Mouse (Mus musculus) gastrocnemius, adult 2 months (tissue): ENCODE measurements around the gene A3galt2. TPM values are rescaled to one million over a fixed set of nuclear protein-coding genes. Genes with fewer than 3 reads are reported as not detected.

Source experiments
- DNase-seq: peaks from one replicate; pipeline ENCODE4 v3.0.0; 2022
- H3K27ac ChIP-seq: fragments of 200-600 bp; 2 replicates; pipeline ENCODE4 v1.8.1; 2022; ENCODE audit warnings: mild to moderate bottlenecking
- H3K4me3 ChIP-seq: fragments of 200-600 bp; 2 replicates; pipeline ENCODE4 v1.8.1; 2022; ENCODE audit warnings: mild to moderate bottlenecking, moderate library complexity
- CTCF ChIP-seq: fragments of 200-600 bp; IDR thresholded peaks from 2 replicates; pipeline ENCODE4 v1.8.1; 2022; ENCODE audit warnings: antibody characterized with exemption, mild to moderate bottlenecking, moderate library complexity
- intact Hi-C: fragments of 180-260 bp; cut with DNase I; formaldehyde crosslinking; loops from one replicate; pipeline ENCODE4 v1.15.1; 2025
- long read RNA-seq, 2 experiments: library from polyadenylated mRNA; stranded (forward); transcript quantifications; one replicate each; pipeline ENCODE4 v2.0.0; 2021
- total RNA-seq, 2 experiments: library from RNA; stranded (reverse); gene quantifications; 2 replicates each; pipeline ENCODE4 v1.2.3; 2021

Gene A3galt2
- under 1 TPM; 0.10 to 0.14 TPM for total RNA-seq
- long read RNA-seq, experiment 1 = 0 reads
- long read RNA-seq, experiment 2 = 0 reads

DNA sequence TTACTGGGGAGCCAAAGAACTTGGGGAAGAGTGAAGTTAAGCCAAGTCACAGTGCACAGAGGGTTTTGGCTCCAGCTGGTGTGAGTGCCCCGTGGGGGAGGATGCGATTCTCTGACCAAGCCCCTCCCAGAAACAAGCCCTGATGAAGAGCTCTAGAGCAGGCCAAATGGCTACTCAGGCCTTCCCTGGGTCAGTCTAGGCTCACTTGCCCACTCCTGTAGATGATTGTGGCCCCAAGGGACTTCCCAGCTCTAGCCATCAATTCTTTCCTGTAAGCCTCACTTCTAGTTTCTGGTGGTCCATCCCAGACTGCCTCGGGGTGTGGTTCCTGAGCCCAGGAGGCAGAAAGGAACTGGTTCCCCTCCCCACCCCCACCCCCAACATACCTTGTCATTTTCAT is at the start of gene A3galt2:
Gene A3galt2, plus strand, starts transcription at position 301 of the 400 bp plus-strand sequence.
- intact Hi-C loops = no loop called here
- H3K27ac ChIP-seq = no peak within 1 kb of the TSS
- TF ChIP-seq CTCF = no peak

DNA sequence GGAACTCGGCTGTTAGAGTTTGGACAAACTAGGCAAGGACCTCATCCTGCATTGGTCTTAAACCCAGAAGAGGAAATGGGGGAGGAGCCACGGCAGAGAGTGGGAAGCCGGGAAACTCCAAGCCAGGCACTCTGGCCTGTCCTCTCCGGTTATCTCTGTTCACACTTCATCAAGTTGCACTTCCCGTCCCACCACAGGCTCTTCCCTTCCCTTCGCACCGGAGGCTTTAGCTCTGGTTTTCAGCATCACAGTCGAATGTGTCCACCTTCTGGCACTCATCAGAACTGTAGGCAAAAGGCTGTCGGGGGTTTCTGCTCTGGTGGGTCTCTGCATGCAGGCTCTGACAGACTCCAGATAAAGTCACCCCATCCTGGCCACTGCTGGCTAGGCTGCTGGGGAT is 48.5 kb upstream of the A3galt2 start:
- intact Hi-C loops = no loop called here
- peak; percentile 14; the same call in 1 of the 2 replicates for TF ChIP-seq CTCF
- no peak overlapping the region for H3K4me3 ChIP-seq
- no peak overlapping the region for H3K27ac ChIP-seq
- no peak for DNase-seq

More for the DNA sequence above, at the start of gene A3galt2:
- no peak for DNase-seq
- no peak within 1 kb of the TSS for H3K4me3 ChIP-seq

DNA sequence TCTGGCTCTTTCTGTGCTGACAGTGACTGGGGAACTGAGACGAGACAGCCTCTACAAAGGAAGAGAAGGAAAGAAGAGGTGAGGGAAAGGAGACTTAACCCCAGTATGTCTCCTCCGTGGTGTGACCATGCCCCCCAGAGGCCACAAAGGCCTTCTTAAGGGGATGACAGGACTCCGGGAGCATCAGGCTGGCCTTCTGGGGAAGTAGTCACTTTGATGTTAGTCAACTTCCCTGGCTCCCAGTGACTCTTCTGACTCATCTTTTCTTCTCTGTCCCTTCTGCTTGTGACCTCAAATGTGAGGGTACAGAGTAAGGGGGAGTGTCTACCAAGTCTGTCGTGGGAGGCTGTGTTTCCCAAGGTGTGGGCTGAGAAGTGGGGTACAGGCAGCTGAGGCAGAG is 47.8 kb upstream of the A3galt2 start:
- H3K27ac ChIP-seq = no peak overlapping the region
- no peak for TF ChIP-seq CTCF
- DNase-seq = no peak
- no peak overlapping the region for H3K4me3 ChIP-seq
- intact Hi-C loops = no loop called here

DNA sequence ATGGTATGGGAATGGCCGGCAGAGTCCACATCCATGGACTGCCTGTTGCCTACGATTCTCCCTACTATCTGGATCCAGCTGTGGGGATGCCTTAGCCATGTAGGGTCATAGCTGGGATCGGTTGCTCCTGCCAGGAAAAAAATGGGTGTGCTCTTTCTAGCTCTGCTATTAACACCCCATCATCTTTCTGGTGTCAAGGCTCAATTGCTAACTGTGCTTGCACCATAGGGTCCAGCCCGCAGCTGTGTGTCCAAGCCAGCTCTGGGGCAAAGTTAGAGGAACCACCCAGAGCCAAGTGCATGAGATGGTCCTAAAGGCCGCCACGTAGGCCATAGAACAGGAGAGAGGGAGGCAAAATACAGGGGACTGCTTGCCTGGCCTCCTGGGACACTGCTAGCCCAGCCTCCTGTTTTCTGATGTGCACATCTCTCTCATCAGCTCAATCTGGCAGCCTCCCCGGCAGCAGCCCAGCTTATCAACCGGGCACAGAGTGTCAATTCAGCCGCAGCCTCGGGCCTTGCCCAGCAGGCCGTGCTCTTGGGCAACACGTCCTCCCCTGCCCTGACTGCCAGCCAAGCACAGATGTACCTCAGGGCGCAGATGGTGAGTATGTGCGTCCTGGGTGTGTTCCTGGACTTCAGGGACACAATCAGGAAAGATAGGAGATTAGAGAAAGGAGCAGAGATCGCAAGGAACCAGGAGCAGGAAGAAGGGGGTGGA is 45.9 kb upstream of the A3galt2 start:
- intact Hi-C loops = no loop called here
- no peak for DNase-seq
- TF ChIP-seq CTCF = no peak
- no peak overlapping the region for H3K27ac ChIP-seq
- H3K4me3 ChIP-seq = no peak overlapping the region

DNA sequence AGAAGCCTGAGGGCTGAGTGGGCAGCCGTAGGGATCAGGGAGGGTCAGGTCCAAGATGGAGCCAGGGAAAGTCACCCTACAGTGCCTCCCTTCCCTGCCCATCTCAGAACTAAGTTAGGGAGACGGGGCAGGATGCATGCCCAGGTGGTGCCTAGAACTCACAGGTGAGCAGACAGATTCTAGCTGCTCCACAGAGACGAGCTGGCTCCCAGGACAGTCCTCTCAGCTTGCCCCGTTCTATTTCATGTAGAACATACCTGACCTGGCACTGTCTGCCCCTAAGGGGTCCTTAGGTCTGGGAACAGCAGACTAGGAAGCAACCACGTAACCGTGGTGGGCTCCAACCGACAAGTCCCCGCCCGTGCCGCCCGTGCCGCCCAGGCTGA is 45.4 kb upstream of the A3galt2 start:
- no peak for DNase-seq
- Histone ChIP-seq H3K27ac (no peak overlapping the region), H3K4me3 (no peak overlapping the region)
- no peak for TF ChIP-seq CTCF
- intact Hi-C loops = loop anchor here (5.0 kb wide), 1 partner anchor 97 kb away; the partner anchor contains the start of gene Zscan20

DNA sequence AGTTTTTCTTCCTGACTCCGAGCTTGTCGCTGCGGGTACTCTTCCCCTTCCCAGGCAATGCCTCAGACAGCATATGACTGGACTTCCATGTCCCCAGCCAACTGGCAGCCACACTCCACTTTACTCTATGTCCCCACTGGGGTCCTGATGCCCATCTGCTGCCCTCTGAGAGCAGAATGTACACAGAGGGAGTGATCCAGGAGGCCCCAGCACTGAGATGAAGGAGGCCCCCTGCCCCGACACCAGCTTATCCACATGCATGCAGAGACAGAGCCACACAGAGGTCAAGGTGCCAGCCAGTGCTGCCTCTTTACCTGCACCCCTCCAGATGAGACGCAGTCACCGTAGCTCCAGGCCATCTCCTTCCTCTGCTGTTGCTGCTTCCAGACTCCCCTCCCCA is 44.9 kb upstream of the A3galt2 start:
- intact Hi-C loops = loop anchor here (5.0 kb wide), 1 partner anchor 98 kb away; the partner anchor contains the start of gene Zscan20
- TF ChIP-seq CTCF = no peak
- DNase-seq = no peak
- no peak overlapping the region for H3K27ac ChIP-seq
- no peak overlapping the region for H3K4me3 ChIP-seq

DNA sequence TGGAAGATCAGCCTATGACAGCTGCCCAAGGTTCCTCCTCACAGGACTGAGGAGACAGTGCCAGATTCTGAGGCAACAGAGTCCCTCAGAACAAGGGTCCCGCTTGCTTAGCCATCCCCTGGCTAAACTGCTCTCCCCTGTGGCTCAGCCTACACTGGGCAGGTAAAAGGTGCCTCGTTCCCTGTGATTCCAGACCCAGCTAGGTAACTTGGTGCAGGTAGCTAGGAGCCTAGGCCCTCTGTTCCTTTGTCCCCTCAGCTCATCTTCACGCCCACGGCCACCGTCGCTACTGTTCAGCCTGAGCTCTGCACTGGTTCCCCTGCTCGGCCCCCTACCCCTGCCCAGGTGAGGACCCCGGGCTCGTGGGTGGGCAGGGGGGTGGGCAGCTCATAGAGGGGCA is 44.4 kb upstream of the A3galt2 start:
- no peak overlapping the region for H3K4me3 ChIP-seq

DNA sequence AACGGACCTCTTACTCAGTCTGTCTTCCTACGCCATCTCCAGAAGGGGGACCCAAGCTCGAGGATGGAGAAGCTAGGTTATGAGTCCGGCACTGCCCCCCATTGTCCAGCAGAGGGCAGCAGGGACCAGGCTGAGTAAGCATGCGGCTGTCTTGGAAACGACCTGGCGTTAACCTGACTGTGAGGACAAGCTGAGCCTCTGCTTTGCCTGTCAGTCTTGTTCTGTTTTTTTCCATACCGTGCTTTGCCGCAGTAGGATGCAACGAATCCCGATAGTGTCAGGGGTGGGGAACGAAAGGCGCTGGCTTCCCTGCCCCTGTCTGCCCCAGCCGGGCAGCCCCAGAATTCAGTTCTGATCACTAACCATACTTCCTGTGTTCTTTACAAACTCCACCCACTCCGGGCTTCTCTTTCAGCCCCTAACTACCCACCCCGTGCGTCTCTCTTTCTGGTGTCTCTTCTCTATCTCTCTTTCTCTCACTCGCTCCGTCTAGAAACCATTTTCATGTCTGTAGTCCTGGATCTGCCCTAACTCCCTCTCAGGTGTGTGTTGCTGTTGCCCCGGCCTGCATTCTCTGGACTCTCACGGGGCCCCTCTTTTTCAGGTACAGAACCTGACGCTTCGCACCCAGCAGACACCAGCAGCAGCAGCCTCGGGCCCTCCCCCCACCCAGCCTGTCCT is 43.6 kb upstream of the A3galt2 start:
- TF ChIP-seq CTCF = no peak; the same call in 1 of the 2 replicates

More for the DNA sequence above, 44.4 kb upstream of the A3galt2 start:
- no peak overlapping the region for H3K27ac ChIP-seq
- DNase-seq = no peak
- intact Hi-C loops = loop anchor here (1.0 to 5.0 kb wide), 3 partner anchors 66 to 148 kb away; partner anchors contain the start of gene Zscan20
- TF ChIP-seq CTCF = no peak

DNA sequence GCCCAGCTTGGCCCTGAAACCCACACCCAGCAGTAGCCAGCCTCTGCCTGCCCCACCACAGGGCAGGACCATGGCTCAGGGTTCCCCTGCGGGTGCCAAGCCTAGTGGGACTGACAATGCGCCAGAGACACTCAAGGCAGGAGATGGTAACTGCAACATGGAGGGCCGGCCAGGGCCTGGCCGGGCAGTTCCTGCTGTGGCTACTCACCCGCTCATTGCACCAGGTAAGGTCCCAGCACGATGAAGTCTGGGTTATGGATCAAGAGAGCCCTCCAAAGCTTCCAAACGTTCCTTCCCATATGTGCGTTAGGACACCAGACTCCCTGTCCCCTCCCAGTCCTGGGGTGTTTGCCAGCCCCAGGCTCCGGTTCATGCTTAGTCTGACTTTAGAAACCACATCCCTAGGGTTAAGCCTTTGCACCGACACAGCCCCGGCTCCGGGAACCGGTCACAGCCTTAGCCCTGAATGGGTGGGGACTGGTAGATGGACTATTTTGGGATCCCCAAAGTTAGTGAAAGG is 43.0 kb upstream of the A3galt2 start:
- H3K4me3 ChIP-seq = peak overlapping the region; percentile 65
- no peak for TF ChIP-seq CTCF
- peak; percentile 61 for DNase-seq
- intact Hi-C loops = loop anchor here (5.0 kb wide), 1 partner anchor 100 kb away; the partner anchor contains the start of gene Zscan20
- peak overlapping the region; percentile 71 for H3K27ac ChIP-seq

More for the DNA sequence above, 43.6 kb upstream of the A3galt2 start:
- intact Hi-C loops = loop anchor here (1.0 to 5.0 kb wide), 3 partner anchors 65 to 147 kb away; partner anchors contain the start of gene Zscan20
- peak; percentile 91 for DNase-seq
- H3K4me3 ChIP-seq = peak overlapping the region; percentile 65
- peak overlapping the region; percentile 71 for H3K27ac ChIP-seq

DNA sequence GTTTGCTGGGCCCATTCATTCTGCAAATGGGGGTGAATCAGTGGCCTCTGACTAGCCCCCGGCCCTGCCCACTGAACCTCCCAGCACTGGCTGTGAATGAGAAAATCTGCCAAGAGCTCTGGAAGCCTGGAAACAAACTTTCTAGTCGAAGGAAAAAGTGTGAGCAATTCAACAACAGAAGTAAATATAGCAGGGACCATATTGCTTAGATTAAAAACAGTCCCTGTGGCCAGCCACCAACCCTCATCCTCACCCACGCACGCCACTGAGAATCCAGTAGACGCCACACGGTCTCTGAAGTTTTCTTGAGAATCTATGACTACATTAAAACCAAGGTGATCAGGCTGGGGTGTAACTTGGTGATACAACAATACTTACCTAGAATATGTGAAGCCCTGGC is 42.2 kb upstream of the A3galt2 start:
- intact Hi-C loops = loop anchor here (5.0 kb wide), 1 partner anchor 101 kb away; the partner anchor contains the start of gene Zscan20
- Histone ChIP-seq H3K27ac (no peak overlapping the region), H3K4me3 (no peak overlapping the region)
- DNase-seq = no peak
- no peak for TF ChIP-seq CTCF

DNA sequence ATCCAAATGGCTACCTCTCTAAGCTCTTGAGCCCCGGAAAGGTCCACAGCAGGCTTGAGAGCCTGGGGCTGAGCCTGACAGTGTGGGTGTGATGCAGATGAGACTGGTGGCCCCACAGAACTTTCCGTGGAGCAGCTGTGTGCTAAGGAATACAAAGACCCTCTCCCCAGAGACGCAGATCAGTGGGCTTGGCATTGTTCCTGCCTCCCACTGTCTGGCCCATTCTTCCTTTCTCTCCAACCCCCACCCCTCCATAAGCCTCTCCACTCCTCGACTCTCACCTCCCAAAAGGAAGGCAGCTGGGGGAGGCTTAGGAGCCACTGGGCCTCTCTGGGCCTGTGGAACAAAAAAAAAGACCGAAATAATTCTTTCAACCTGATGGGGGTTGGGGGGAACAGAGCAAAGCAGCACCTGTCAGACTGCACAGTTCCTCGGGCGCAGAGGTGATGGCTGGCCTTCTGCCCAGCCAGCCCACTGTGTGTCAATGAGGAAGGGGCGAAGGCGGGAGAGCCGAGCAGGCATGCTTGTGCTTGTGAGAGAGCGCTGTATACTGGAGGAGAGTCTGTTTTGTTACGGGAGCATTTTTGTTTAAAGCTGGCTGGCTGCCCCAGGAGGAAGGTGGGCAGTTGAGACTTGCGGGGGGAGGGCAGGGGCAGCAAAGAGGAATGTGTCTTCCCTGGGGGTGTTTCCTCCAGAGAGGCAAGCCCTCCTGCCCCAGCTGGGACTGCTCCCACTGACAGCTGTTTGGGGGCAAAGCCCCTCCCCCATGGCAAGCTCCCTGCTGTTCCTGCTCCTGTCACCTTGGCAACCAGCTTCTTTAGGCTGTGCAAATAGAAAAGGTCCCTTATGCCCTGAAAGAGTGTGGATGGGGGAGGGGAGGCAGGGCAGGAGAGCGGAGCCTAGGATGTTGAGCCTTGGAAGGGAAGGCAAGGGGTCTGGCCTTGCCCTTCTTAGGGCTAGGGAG is 39.6 kb upstream of the A3galt2 start:
- intact Hi-C loops = no loop called here
- H3K27ac ChIP-seq = no peak overlapping the region

DNA sequence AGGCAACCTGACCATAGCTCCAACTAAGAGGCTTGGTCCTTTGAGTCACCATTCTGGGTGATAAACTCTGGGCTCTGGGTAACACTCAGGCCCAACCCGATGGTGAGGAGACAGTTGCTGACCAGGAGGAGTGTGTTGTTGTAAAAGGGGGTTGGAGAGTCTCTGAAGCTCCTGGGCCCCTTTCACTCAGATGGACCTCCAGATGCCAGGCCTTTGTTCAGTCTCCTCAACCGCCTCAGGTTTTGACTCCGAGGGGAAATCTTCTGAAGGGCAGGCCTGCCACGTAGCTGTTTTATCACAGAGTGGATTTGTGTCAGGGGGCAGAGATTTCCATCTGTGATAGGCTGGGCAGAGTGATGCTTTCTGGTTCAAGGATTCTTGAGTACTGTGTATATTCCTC is 38.9 kb upstream of the A3galt2 start:
- no peak overlapping the region for H3K27ac ChIP-seq
- intact Hi-C loops = no loop called here
- DNase-seq = no peak

More for the DNA sequence above, 39.6 kb upstream of the A3galt2 start:
- DNase-seq = no peak
- TF ChIP-seq CTCF = no peak
- no peak overlapping the region for H3K4me3 ChIP-seq

More for the DNA sequence above, 38.9 kb upstream of the A3galt2 start:
- TF ChIP-seq CTCF = no peak
- no peak overlapping the region for H3K4me3 ChIP-seq
